Mouse (Mus musculus) intestine, postnatal 0 days (tissue): ENCODE results near the gene Ctnnal1. TPM values are rescaled to one million over a fixed set of nuclear protein-coding genes. Genes with fewer than 3 reads are reported as not detected.

Experiments
- ATAC-seq: fragments of 200-750 bp; cut with Nextera tagmentation; 2 replicates; pipeline ENCODE4 v1.8.0; 2017; ENCODE audit warnings: mild to moderate bottlenecking, moderate TSS enrichment, moderate library complexity
- H3K27ac ChIP-seq: fragments of 300-500 bp; sonication (generic); 2 replicates; pipeline ENCODE4 v1.5.1; 2014; ENCODE audit warnings: mild to moderate bottlenecking, low read depth, low read length, moderate library complexity
- H3K27me3 ChIP-seq: fragments of 300-500 bp; sonication (generic); replicated peaks from 2 replicates; pipeline ENCODE4 v1.6.1; 2014; ENCODE audit warnings: low read length, mixed read lengths; ENCODE audit not compliant: control insufficient read depth, insufficient read depth
- H3K36me3 ChIP-seq: fragments of 300-500 bp; sonication (generic); 2 replicates; pipeline ENCODE4 v1.6.1; 2014; ENCODE audit warnings: mild to moderate bottlenecking, moderate library complexity; ENCODE audit not compliant: control insufficient read depth, insufficient read depth
- H3K4me1 ChIP-seq: fragments of 300-500 bp; sonication (generic); replicated peaks from 2 replicates; pipeline ENCODE4 v1.6.1; 2014; ENCODE audit warnings: antibody characterized with exemption, low read length, mixed read lengths; ENCODE audit not compliant: control insufficient read depth, insufficient read depth
- H3K4me2 ChIP-seq: fragments of 300-500 bp; sonication (generic); replicated peaks from 2 replicates; pipeline ENCODE4 v1.6.1; 2014; ENCODE audit warnings: low read depth, mild to moderate bottlenecking, moderate library complexity
- H3K4me3 ChIP-seq: fragments of 300-500 bp; sonication (generic); 2 replicates; pipeline ENCODE4 v1.5.1; 2014; ENCODE audit warnings: low read depth, low read length
- H3K9ac ChIP-seq: fragments of 300-500 bp; sonication (generic); 2 replicates; pipeline ENCODE4 v1.6.1; 2014; ENCODE audit warnings: mild to moderate bottlenecking, low read depth, low read length
- H3K9me3 ChIP-seq: fragments of 300-500 bp; sonication (generic); 2 replicates; pipeline ENCODE4 v1.6.1; 2016; ENCODE audit warnings: mixed run types; ENCODE audit not compliant: control insufficient read depth
- CTCF ChIP-seq: sonication (generic); IDR thresholded peaks from 2 replicates; pipeline ENCODE4 v1.5.1; 2016; ENCODE audit warnings: low read depth, mild to moderate bottlenecking, control low read depth, antibody characterized with exemption, moderate library complexity
- WGBS: fragments of 180-500 bp; shearing (Covaris S2); extraction: QIAGEN DNeasy Blood & Tissue Kit; methylation state at CpG from one replicate; pipeline ENCODE4 v1.1.7; 2014; 5-methylcytosine and 5-hydroxymethylcytosine counted together
- polyA plus RNA-seq: library from polyadenylated mRNA; unstranded; fragments of >200 nt; fragmentation: Nextera tagmentation; extraction: Ambion mirVana; gene quantifications from 2 replicates; pipeline ENCODE4 v1.2.1, GENCODE M21; 2015

The Ctnnal1 gene
- polyA plus RNA-seq, 1 experiment from 2014 or later: 10.1 TPM

- peaks cover 23% of the 10 kb centered on the region for H3K36me3 ChIP-seq
- H3K4me2 ChIP-seq: no peak overlapping the region
- no peaks in the 10 kb centered on the region for H3K4me1 ChIP-seq
- no peak for TF ChIP-seq CTCF
- no peak overlapping the region for H3K4me3 ChIP-seq
- no peak overlapping the region for H3K9ac ChIP-seq
- H3K27ac ChIP-seq: no peak overlapping the region
- 65% methylated on average over 4 of the region's 4 CpGs for WGBS
- H3K9me3 ChIP-seq: no peaks in the 10 kb centered on the region
- no peak for ATAC-seq
- no peaks in the 10 kb centered on the region for H3K27me3 ChIP-seq
Observed at GRCm38 (mm10) chr4:56809050-56809449, 55.9 kb downstream of the Ctnnal1 start.

- peak overlapping the region; percentile 99 for H3K4me3 ChIP-seq
- H3K4me2 ChIP-seq: peak overlapping the region; percentile 90
- ATAC-seq: peak; percentile 11; the same call in 1 of the 2 replicates
- H3K27ac ChIP-seq: no peak overlapping the region
- H3K9me3 ChIP-seq: no peaks in the 10 kb centered on the region
- TF ChIP-seq CTCF: no peak
- H3K27me3 ChIP-seq: no peaks in the 10 kb centered on the region
- H3K9ac ChIP-seq: peak overlapping the region; percentile 88
- peaks cover 34% of the 10 kb centered on the region for H3K36me3 ChIP-seq
- WGBS: under 1% methylated on average over 25 of the region's 25 CpGs
- 0 out of 2 replicates have a peak, but pooled peaks cover 4% of the 10 kb centered on the region for H3K4me1 ChIP-seq
Observed at GRCm38 (mm10) chr4:56802669-56803150, 62.3 kb downstream of the Ctnnal1 start.

GRCm38 (mm10) chr4:56801907-56802668 lies 62.9 kb downstream of the Ctnnal1 start, which contains the start of the genes Elp1 and Fam206a:
TSS of gene Elp1 (minus strand) at chr4:56802331.
TSS of gene Fam206a (plus strand) at chr4:56802345.
- peak; percentile 97 for ATAC-seq
- Histone ChIP-seq H3K4me2 (peak within 1 kb of the TSS; percentile 90), H3K27ac (peak within 1 kb of the TSS; percentile 71), H3K27me3 (no peaks in the 10 kb centered on the region), H3K9me3 (no peaks in the 10 kb centered on the region), H3K4me1 (0 out of 2 replicates have a peak, but pooled peaks cover 4% of the 10 kb centered on the region), H3K9ac (peak within 1 kb of the TSS; percentile 88), H3K36me3 (peaks cover 40% of the 10 kb centered on the region), H3K4me3 (peak within 1 kb of the TSS; percentile 99)
- TF ChIP-seq CTCF: no peak
- under 1% methylated on average over 72 of the region's 72 CpGs for WGBS

- Histone ChIP-seq H3K4me1 (no peaks in the 10 kb centered on the region), H3K9me3 (no peaks in the 10 kb centered on the region), H3K9ac (no peak overlapping the region), H3K36me3 (peaks cover 77% of the 10 kb centered on the region), H3K4me2 (no peak overlapping the region), H3K27ac (no peak overlapping the region), H3K4me3 (no peak overlapping the region), H3K27me3 (no peaks in the 10 kb centered on the region)
- WGBS: 26% methylated on average over 1 of the region's 1 CpGs
- peak; percentile 70 for TF ChIP-seq CTCF
- no peak for ATAC-seq
Observed at GRCm38 (mm10) chr4:56791373-56791772, 73.6 kb downstream of the Ctnnal1 start.

- Histone ChIP-seq H3K4me1 (0 out of 2 replicates have a peak, but pooled peaks cover 9% of the 10 kb centered on the region), H3K4me3 (no peak overlapping the region), H3K27ac (no peak overlapping the region), H3K4me2 (no peak overlapping the region), H3K9ac (no peak overlapping the region), H3K9me3 (no peaks in the 10 kb centered on the region), H3K36me3 (peaks cover 63% of the 10 kb centered on the region), H3K27me3 (no peaks in the 10 kb centered on the region)
- TF ChIP-seq CTCF: no peak
- 32% methylated on average over 1 of the region's 1 CpGs for WGBS
- peak; percentile 78 for ATAC-seq
Observed at GRCm38 (mm10) chr4:56771065-56771464, 93.9 kb downstream of the Ctnnal1 start.

GRCm38 (mm10) chr4:56768913-56769312 lies 96.1 kb downstream of the Ctnnal1 start:
- WGBS: 79% methylated on average over 7 of the region's 7 CpGs
- no peak overlapping the region for H3K4me2 ChIP-seq
- no peaks in the 10 kb centered on the region for H3K27me3 ChIP-seq
- no peak for ATAC-seq
- H3K9ac ChIP-seq: no peak overlapping the region
- no peak overlapping the region for H3K4me3 ChIP-seq
- H3K27ac ChIP-seq: no peak overlapping the region
- peaks cover 59% of the 10 kb centered on the region for H3K36me3 ChIP-seq
- TF ChIP-seq CTCF: no peak
- H3K4me1 ChIP-seq: 0 out of 2 replicates have a peak, but pooled peaks cover 9% of the 10 kb centered on the region
- no peaks in the 10 kb centered on the region for H3K9me3 ChIP-seq
